Mouse (Mus musculus): ENCODE results near the gene Fkbp2. TPM values are rescaled to one million over a fixed set of nuclear protein-coding genes. Genes with fewer than 3 reads are reported as not detected.

Fkbp2 gene
- polyA plus RNA-seq, 1 experiment from 2014 or later = 129 TPM

DNA sequence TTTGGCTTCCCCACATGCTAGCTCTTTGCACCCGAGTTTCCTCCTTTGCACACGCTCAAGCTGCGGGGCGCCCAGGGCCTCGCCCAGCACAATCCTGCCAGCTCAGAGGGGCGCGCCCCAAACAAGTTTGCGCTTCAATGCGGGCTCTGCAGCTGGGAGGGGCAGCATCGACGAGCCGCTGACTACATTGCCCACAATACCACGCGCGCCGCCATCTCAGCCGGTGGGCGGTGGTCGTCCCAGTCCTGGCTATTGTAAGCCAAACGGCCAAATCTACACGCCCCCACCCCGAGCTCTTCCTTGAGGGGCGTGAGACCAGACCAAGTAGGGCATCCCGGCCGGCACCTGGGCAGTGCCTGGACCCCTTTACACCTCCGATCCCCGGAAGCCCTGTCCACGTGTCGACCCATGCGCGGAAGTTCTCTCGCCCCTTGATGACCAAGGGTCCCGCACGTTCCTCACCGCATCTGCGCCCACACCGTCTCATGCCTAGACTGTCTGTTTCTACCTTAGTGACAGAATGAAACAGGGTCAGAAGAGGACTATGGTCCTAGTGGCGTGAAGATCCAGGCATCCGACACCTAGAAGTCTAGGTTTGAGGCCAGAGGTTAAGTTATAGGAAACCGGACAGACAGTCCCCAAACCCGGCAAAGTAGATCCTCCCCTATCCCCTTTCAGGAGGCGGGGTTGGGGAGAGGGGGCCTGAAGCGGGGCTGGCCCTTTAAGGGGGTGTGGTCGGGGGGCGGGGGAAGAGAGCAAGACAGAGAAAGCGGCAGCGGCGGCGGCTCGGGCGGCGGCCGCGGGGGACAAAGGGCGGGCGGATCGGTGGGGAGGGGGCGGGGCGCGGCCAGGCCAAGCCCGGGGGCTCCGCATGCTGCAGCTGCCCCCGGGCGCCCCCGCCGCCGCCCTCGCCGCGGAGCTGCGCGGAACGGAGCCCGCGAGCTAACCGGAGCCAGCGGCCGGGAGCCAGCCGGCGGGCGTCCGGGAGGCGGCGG, 5.8 kb downstream of the Fkbp2 start, which contains the start of gene Ppp1r14b:
TSS of gene Ppp1r14b (plus strand) at position 758 of the 995 bp plus-strand sequence.
- under 1% methylated on average over 43 of the region's 84 CpGs for WGBS
- H3K4me1 ChIP-seq (ENCODE audit: control insufficient read depth, insufficient read depth, low read length) = peaks cover 46% of the 10 kb centered on the region

DNA sequence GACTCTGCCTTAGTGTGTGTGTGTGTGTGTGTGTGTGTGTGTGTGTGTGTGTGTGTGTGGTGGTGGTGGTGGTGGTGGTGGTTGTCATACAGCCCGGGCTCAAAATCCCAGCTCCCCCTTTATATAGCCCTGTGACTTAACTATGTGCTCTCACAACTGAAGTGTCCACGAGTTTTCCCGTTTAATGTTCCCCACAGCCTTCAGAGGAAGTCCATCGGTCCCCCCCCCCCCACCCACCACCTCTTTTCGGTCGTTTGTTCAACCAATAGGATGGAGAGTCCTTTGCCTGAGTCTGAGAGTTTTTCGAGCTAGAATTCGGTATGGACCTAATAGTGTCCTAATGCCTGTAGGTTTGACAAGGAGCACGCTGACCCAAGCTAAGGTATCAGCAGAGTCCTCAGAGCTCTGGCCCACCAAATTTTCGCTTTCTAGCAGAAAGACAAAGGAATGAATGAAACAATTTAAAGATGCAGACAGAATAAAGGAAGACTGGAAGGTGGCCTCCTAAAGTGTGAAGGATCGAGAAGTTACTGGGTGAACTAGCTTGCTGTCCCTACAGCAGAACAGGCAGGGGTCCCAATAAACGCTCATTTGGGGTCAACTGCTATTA, 6.6 kb downstream of the Fkbp2 start:
- peaks cover 16% of the 10 kb centered on the region for H3K27me3 ChIP-seq (ENCODE audit: control insufficient read depth, insufficient read depth, low read depth, low read length)
- no peaks in the 10 kb centered on the region for H3K9me3 ChIP-seq (replicated peaks; ENCODE audit: control insufficient read depth, low read length, poor library complexity, severe bottlenecking)
- peaks cover 38% of the 10 kb centered on the region for H3K4me1 ChIP-seq (ENCODE audit: control insufficient read depth, insufficient read depth, low read length)
- H3K4me2 ChIP-seq (ENCODE audit: low read length) = peak overlapping the region; percentile 84
- 35% methylated on average over 12 of the region's 12 CpGs for WGBS
- ATAC-seq = no peak
- peak overlapping the region; percentile 72 for H3K4me3 ChIP-seq (ENCODE audit: low read depth, low read length)
- peak overlapping the region; percentile 77 for H3K9ac ChIP-seq (ENCODE audit: low read depth, low read length)
- peak overlapping the region; percentile 85 for H3K27ac ChIP-seq (ENCODE audit: low read length)
- peaks cover 6% of the 10 kb centered on the region for H3K36me3 ChIP-seq (ENCODE audit: control insufficient read depth, insufficient read depth, low read length)

More for the DNA sequence above, 5.8 kb downstream of the Fkbp2 start, which contains the start of gene Ppp1r14b:
- H3K4me2 ChIP-seq (ENCODE audit: low read length) = peak within 1 kb of the TSS; percentile 84
- H3K36me3 ChIP-seq (ENCODE audit: control insufficient read depth, insufficient read depth, low read length) = peaks cover 6% of the 10 kb centered on the region
- H3K27me3 ChIP-seq (ENCODE audit: control insufficient read depth, insufficient read depth, low read depth, low read length) = peaks cover 13% of the 10 kb centered on the region
- H3K9ac ChIP-seq (ENCODE audit: low read depth, low read length) = peak within 1 kb of the TSS; percentile 77
- H3K9me3 ChIP-seq (replicated peaks; ENCODE audit: control insufficient read depth, low read length, poor library complexity, severe bottlenecking) = no peaks in the 10 kb centered on the region
- H3K27ac ChIP-seq (ENCODE audit: low read length) = peak within 1 kb of the TSS; percentile 85
- ATAC-seq = peak; percentile 72
- H3K4me3 ChIP-seq (ENCODE audit: low read depth, low read length) = peak within 1 kb of the TSS; percentile 72

DNA sequence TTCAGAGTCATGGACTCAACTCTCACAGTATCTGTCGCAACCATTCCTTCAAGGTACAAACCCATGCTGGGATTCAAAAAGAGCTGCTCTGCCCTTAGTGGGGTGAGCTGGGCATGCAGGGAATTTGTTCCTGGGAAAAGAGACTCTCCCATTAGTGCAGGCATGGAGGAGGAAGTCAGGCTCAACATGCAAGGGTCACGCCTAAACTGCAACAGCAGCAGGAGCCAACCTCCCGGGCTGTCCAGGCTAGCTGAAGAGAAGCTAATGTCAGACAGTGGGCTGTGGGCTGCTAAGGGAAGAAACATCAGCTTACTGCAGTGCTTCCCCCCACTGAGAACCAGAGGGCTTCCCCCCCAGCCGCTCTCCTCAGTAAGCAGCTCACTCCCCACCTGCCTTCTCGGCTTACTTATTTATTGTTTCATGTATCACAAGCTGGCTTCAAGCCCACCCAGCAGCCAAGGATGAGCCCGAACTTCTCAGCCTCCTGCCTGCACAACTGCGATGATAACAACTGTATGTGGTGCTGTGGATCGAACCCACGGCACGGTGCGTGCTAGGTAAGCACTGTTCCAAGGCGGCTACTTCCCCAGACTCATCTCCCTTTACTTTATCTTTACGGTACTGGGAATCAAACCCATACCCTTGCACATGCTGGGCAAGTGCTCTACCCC, 7.9 kb downstream of the Fkbp2 start:
- H3K36me3 ChIP-seq (ENCODE audit: control insufficient read depth, insufficient read depth, low read length) = peaks cover 2% of the 10 kb centered on the region
- peaks cover 26% of the 10 kb centered on the region for H3K4me1 ChIP-seq (ENCODE audit: control insufficient read depth, insufficient read depth, low read length)
- H3K9ac ChIP-seq (ENCODE audit: low read depth, low read length) = no peak overlapping the region
- H3K4me3 ChIP-seq (ENCODE audit: low read depth, low read length) = no peak overlapping the region
- H3K4me2 ChIP-seq (ENCODE audit: low read length) = no peak overlapping the region
- no peak overlapping the region for H3K27ac ChIP-seq (ENCODE audit: low read length)
- peaks cover 21% of the 10 kb centered on the region for H3K27me3 ChIP-seq (ENCODE audit: control insufficient read depth, insufficient read depth, low read depth, low read length)
- ATAC-seq = no peak
- 82% methylated on average over 13 of the region's 13 CpGs for WGBS
- no peaks in the 10 kb centered on the region for H3K9me3 ChIP-seq (replicated peaks; ENCODE audit: control insufficient read depth, low read length, poor library complexity, severe bottlenecking)

DNA sequence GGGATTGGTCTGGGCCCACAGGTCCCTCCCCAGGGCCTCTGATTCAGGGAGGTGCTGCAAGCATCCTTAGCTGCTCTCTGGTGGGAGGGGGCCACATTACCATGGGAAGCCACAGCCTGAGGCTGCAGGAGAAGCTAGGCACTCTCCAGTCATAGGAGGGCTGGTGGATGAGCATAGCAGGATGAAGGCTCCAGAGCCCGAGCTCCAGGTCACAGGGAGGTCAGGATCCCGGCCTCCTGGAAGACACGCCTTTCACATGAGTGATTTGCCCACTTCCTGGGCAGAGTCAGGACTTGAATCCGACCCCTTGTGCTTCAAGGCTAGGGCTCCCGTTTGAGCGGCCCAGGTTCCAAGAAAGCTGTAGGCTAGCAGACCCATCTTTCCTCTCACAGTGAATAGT, 8.7 kb downstream of the Fkbp2 start:
- H3K27me3 ChIP-seq (ENCODE audit: control insufficient read depth, insufficient read depth, low read depth, low read length) = peaks cover 21% of the 10 kb centered on the region
- no peak overlapping the region for H3K27ac ChIP-seq (ENCODE audit: low read length)
- H3K36me3 ChIP-seq (ENCODE audit: control insufficient read depth, insufficient read depth, low read length) = no peaks in the 10 kb centered on the region
- H3K4me3 ChIP-seq (ENCODE audit: low read depth, low read length) = no peak overlapping the region
- H3K9ac ChIP-seq (ENCODE audit: low read depth, low read length) = no peak overlapping the region
- H3K4me1 ChIP-seq (ENCODE audit: control insufficient read depth, insufficient read depth, low read length) = peaks cover 20% of the 10 kb centered on the region
- no peaks in the 10 kb centered on the region for H3K9me3 ChIP-seq (replicated peaks; ENCODE audit: control insufficient read depth, low read length, poor library complexity, severe bottlenecking)
- WGBS = 56% methylated on average over 6 of the region's 6 CpGs
- no peak overlapping the region for H3K4me2 ChIP-seq (ENCODE audit: low read length)
- no peak for ATAC-seq

DNA sequence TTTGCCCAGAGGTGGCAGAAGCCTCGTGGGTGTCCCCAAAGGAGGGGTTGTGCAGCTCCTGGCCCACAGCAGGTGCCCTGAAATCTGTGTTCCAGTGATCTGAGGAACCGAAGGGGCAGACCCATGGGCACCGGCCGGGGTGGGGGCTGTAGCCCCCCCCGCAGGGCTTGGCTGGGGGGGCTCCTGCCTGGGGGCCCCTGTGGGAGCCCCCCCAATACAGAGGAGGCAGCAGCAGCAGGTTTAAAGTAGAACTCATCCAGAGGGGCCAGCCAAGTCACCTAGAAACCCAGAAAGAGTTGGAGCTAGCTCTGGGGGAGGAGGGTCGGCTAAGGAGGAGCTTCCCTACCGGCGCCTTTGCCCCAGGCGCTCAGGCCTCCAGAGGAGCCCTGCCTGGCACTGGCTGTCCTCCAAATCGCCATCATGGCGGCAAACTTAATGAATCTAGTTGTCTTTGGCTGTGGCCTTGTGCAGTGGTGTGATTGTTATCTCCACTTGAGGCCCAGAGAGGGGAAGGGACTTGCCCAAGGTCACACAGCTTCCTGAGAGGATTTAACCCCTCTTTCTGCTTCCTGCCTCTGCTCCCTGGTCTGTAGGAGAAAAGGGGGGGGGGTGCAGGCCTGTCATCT, 9.7 kb downstream of the Fkbp2 start:
- peak overlapping the region; percentile 31; the same call in 1 of the 2 replicates for H3K9ac ChIP-seq (ENCODE audit: low read depth, low read length)
- no peak for ATAC-seq
- no peak overlapping the region for H3K4me2 ChIP-seq (ENCODE audit: low read length)
- WGBS = 22% methylated on average over 11 of the region's 11 CpGs
- no peaks in the 10 kb centered on the region for H3K36me3 ChIP-seq (ENCODE audit: control insufficient read depth, insufficient read depth, low read length)
- peaks cover 21% of the 10 kb centered on the region for H3K27me3 ChIP-seq (ENCODE audit: control insufficient read depth, insufficient read depth, low read depth, low read length)
- no peak overlapping the region for H3K27ac ChIP-seq (ENCODE audit: low read length)
- H3K9me3 ChIP-seq (replicated peaks; ENCODE audit: control insufficient read depth, low read length, poor library complexity, severe bottlenecking) = no peaks in the 10 kb centered on the region
- no peak overlapping the region for H3K4me3 ChIP-seq (ENCODE audit: low read depth, low read length)
- H3K4me1 ChIP-seq (ENCODE audit: control insufficient read depth, insufficient read depth, low read length) = peaks cover 15% of the 10 kb centered on the region

DNA sequence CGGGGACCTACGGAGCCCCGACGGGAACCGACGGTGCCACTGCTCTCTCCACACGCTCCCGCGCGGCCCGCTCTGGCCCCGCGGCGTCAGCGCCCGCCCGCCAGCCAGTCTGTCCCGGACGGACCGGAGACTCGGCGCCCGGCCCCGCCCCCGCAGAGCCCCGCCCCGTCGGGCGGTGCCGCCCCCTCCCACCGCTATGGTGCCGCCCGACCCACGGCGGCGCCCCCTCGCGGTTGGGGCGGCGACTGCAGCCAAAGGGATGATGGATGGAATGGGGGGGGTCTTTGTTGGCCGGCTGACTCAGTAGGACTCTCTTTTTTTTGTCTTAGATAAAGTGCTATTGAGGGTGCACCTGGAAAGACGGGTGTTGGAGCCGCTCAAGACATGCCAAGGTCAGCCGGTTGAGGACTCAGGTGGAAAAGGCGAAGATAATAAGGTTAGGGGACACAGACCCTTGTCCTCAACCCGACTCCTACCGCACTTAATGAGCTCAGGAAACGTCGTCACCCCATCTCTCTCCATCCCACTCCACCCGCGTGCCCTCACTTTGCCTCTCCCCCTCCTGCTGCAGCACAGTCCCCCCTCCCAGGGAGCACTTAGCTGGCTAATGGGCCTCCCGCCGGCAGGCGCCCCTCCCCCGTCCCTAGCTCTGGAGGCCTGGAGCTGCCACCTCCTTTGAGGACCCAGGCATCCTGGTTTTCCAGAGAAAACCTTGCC, 10.5 kb downstream of the Fkbp2 start:
- H3K36me3 ChIP-seq (ENCODE audit: control insufficient read depth, insufficient read depth, low read length) = no peaks in the 10 kb centered on the region
- no peaks in the 10 kb centered on the region for H3K9me3 ChIP-seq (replicated peaks; ENCODE audit: control insufficient read depth, low read length, poor library complexity, severe bottlenecking)
- peaks cover 15% of the 10 kb centered on the region for H3K4me1 ChIP-seq (ENCODE audit: control insufficient read depth, insufficient read depth, low read length)
- no peak for ATAC-seq
- H3K27ac ChIP-seq (ENCODE audit: low read length) = no peak overlapping the region
- under 1% methylated on average over 44 of the region's 55 CpGs for WGBS
- peak overlapping the region; percentile 40 for H3K4me3 ChIP-seq (ENCODE audit: low read depth, low read length)
- H3K4me2 ChIP-seq (ENCODE audit: low read length) = peak overlapping the region; percentile 44
- H3K27me3 ChIP-seq (ENCODE audit: control insufficient read depth, insufficient read depth, low read depth, low read length) = peaks cover 21% of the 10 kb centered on the region
- peak overlapping the region; percentile 38; the same call in 1 of the 2 replicates for H3K9ac ChIP-seq (ENCODE audit: low read depth, low read length)

DNA sequence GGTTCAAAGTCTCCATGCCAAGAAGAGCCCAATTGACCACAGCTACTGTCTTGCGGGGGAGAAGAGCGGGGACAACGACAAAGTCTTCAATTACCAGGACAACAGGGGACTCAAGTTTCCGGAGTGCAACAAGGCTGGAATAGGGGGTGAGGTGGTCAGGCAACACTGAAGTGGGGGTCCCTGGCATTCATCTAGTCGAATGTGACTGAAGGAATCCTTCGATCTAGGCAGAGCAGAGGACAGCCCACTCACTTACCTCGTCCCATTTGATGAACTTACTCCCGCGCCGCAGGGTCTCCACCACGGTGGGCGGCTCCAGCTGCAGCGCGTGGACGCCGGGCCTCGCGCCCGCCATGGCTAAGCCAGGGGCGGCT, 11.0 kb downstream of the Fkbp2 start:
- no peak overlapping the region for H3K27ac ChIP-seq (ENCODE audit: low read length)
- ATAC-seq = no peak
- peak overlapping the region; percentile 40 for H3K4me3 ChIP-seq (ENCODE audit: low read depth, low read length)
- peaks cover 15% of the 10 kb centered on the region for H3K4me1 ChIP-seq (ENCODE audit: control insufficient read depth, insufficient read depth, low read length)
- peaks cover 21% of the 10 kb centered on the region for H3K27me3 ChIP-seq (ENCODE audit: control insufficient read depth, insufficient read depth, low read depth, low read length)
- H3K36me3 ChIP-seq (ENCODE audit: control insufficient read depth, insufficient read depth, low read length) = no peaks in the 10 kb centered on the region
- H3K4me2 ChIP-seq (ENCODE audit: low read length) = peak overlapping the region; percentile 44
- WGBS = under 1% methylated on average over 20 of the region's 20 CpGs
- no peaks in the 10 kb centered on the region for H3K9me3 ChIP-seq (replicated peaks; ENCODE audit: control insufficient read depth, low read length, poor library complexity, severe bottlenecking)
- peak overlapping the region; percentile 38; the same call in 1 of the 2 replicates for H3K9ac ChIP-seq (ENCODE audit: low read depth, low read length)

Data from midbrain, embryonic 16.5 days (tissue).